Mouse (Mus musculus): Measurements from ENCODE around the gene Mettl9. TPM values are rescaled to one million over a fixed set of nuclear protein-coding genes. Genes with fewer than 3 reads are reported as not detected.

Gene Mettl9
- polyA plus RNA-seq, 1 experiment from 2014 or later = 116 TPM

DNA sequence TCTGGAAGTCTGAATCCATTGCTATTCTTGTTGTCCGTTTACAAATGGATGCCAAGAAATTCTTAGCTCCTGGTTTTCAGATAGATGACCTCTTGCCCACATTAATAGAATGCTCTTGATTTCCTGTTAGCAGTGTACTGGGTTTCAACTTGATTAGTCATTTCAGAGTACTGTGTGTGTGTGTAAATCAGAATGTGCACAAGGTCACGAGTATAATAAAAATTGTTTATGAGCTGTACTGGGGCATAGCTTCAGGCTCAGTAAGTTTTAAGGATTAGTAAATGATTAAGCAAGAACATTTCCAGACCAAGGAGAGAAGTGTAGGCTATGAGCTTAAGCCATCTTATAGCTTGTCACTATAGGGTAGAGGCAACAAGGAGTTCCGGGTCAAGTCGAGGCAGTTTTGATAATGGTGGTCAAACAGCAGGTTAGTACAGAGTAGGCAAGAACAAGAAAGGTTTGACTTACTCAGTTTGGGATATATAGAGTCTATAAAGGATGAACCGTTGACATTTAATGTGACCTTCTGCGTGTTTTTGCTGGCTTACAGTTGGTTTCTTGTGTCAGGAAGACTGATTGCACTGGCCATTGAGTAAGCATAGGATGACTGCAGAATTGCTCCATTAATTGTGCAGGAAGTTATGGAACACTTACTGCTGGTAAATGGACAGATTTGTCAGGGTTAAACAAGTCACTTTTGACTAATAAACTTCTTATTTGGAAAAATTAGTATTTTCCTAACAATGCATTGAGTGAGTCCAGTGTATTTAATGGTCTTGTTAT lies 11.6 kb downstream of the Mettl9 start:
- Histone ChIP-seq H3K4me2 (no peak overlapping the region), H3K27me3 (replicated peaks) (no peaks in the 10 kb centered on the region), H3K27ac (ENCODE audit: poor library complexity, severe bottlenecking) (no peak overlapping the region), H3K9ac (no peak overlapping the region), H3K9me3 (replicated peaks) (no peaks in the 10 kb centered on the region), H3K4me3 (no peak overlapping the region), H3K4me1 (replicated peaks) (peaks cover 15% of the 10 kb centered on the region), H3K36me3 (peaks cover 14% of the 10 kb centered on the region)
- WGBS = 91% methylated on average over 6 of the region's 6 CpGs
- ATAC-seq (ENCODE audit: insufficient number of reproducible peaks, low FRiP score) = no peak

DNA sequence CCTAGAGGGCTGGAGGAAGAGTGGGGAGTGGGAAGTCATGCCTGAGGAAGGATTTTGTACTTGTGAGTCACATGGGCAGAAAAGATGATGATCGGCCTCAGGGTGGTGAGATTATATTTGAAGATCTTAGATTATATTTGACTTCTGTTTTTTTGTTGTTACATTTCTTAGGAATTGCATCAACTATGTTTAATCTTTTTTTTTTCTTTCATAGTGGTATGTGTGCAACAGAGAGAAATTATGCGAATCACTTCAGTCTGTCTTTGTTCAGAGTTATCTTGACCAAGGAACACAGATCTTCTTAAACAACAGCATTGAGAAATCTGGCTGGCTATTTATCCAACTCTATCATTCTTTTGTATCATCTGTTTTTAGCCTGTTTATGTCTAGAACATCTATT lies 13.4 kb downstream of the Mettl9 start:
- Histone ChIP-seq H3K4me3 (no peak overlapping the region), H3K36me3 (peaks cover 24% of the 10 kb centered on the region), H3K9ac (no peak overlapping the region), H3K9me3 (replicated peaks) (no peaks in the 10 kb centered on the region), H3K4me2 (no peak overlapping the region), H3K27ac (ENCODE audit: poor library complexity, severe bottlenecking) (no peak overlapping the region), H3K27me3 (replicated peaks) (no peaks in the 10 kb centered on the region), H3K4me1 (replicated peaks) (peaks cover 13% of the 10 kb centered on the region)
- WGBS = 82% methylated on average over 2 of the region's 2 CpGs
- no peak for ATAC-seq (ENCODE audit: insufficient number of reproducible peaks, low FRiP score)

DNA sequence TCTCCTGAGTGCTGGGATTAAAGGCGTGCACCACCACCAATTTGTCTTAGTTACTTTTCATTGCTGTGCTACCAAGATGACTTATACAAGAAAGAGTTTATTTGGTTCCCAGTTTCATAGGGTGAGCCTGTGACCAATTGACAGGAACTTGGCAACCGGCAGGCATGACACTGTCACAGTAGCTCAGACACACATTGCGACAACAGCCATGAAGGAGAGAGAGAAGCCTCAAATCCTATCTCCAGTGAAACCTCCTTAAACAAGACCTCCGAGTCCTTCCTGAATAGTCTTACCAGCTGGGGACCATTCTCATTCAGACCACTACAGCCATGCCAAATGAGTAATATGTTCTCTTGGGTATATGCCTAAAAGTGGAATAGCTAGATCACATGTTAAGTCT lies 18.8 kb downstream of the Mettl9 start:
- H3K36me3 ChIP-seq = peaks cover 62% of the 10 kb centered on the region

DNA sequence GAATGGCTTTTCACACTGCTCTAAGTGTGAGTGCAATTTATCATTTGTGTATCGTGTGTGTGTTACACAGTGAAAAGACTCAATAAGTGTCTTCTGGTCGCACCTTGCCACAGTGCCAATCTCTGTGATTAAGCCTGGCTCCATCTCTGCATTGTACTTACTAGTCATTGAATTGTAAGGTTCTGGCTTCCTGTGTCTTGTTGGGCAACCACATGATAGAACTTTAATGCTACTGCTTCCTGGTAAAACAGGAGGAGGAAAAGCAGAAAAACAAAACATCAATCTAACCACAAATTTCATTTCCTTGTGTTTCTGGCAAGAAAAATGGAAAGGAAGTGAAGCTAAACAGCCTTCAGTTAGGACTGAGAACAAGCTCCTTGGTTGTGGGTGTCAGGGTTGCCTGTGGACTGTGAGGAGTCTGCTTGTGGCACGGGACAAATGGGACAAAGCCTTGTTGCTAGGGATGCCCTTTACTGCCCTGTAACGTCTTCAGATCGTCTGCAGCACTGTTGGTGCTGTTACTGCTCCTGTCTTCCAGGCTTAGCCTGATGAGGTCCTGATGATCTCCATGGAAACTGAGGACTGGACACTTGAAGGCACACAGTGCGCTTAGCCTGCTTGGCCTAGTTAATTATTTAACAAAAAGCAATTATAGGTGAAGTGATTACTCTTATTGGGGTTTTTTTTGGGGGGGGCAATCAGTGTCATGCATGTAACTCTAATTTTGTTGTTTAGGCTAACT lies 25.4 kb downstream of the Mettl9 start:
- no peak overlapping the region for H3K4me2 ChIP-seq
- no peaks in the 10 kb centered on the region for H3K27me3 ChIP-seq (replicated peaks)
- no peaks in the 10 kb centered on the region for H3K4me1 ChIP-seq (replicated peaks)
- H3K9me3 ChIP-seq (replicated peaks) = no peaks in the 10 kb centered on the region
- 82% methylated on average over 6 of the region's 6 CpGs for WGBS
- H3K27ac ChIP-seq (ENCODE audit: poor library complexity, severe bottlenecking) = no peak overlapping the region
- peaks cover 44% of the 10 kb centered on the region for H3K36me3 ChIP-seq
- ATAC-seq (ENCODE audit: insufficient number of reproducible peaks, low FRiP score) = no peak
- no peak overlapping the region for H3K9ac ChIP-seq
- no peak overlapping the region for H3K4me3 ChIP-seq

More for the DNA sequence above, 18.8 kb downstream of the Mettl9 start:
- H3K4me1 ChIP-seq (replicated peaks) = no peaks in the 10 kb centered on the region
- H3K4me3 ChIP-seq = no peak overlapping the region
- no peaks in the 10 kb centered on the region for H3K9me3 ChIP-seq (replicated peaks)
- WGBS = 89% methylated on average over 4 of the region's 4 CpGs
- ATAC-seq (ENCODE audit: insufficient number of reproducible peaks, low FRiP score) = no peak
- no peaks in the 10 kb centered on the region for H3K27me3 ChIP-seq (replicated peaks)
- no peak overlapping the region for H3K4me2 ChIP-seq
- no peak overlapping the region for H3K9ac ChIP-seq
- no peak overlapping the region for H3K27ac ChIP-seq (ENCODE audit: poor library complexity, severe bottlenecking)

DNA sequence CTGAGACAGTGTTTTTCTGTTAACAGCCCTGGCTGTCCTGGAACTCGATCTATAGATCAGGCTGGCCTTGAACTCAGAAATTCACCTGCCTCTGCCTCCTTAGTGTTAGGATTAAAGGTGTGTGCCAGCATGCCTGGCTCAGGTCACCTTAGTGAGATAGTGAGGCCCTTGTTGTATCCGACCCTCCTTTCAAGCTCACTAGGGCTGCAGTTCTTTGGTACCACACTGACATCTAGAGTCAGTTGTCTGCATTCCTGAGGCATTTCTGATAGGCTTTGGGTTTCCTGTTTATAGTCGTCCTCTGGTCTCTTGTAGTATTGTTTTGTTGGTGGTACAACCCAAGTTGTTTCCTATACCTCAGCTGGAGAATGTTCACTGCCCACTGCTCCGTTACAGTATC lies 30.1 kb downstream of the Mettl9 start:
- Histone ChIP-seq H3K9ac (no peak overlapping the region), H3K27me3 (replicated peaks) (no peaks in the 10 kb centered on the region), H3K27ac (ENCODE audit: poor library complexity, severe bottlenecking) (no peak overlapping the region), H3K36me3 (peaks cover 13% of the 10 kb centered on the region), H3K4me3 (no peak overlapping the region), H3K9me3 (replicated peaks) (no peaks in the 10 kb centered on the region), H3K4me2 (no peak overlapping the region), H3K4me1 (replicated peaks) (no peaks in the 10 kb centered on the region)
- WGBS = 54% methylated on average over 4 of the region's 4 CpGs
- no peak for ATAC-seq (ENCODE audit: insufficient number of reproducible peaks, low FRiP score)

DNA sequence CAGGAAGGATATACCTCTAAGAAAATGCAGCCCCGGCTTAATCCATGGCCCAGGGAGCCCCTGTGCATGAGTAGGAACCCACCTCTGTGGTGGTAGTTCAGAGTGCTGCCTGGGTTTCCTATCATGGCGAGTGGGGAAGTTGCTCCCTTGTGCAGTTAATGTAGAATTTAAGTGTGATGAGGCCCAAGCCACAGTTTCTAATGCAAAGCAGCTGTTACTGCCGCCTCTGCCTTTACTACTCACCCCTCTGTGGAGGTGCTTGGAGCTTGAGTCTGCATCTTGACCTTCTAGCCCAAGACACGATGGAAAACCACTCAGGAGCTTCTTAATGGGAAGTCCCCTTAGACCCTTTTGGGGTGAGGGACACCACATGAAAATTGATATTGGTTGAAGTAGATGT lies 37.0 kb downstream of the Mettl9 start:
- Histone ChIP-seq H3K9me3 (replicated peaks) (no peaks in the 10 kb centered on the region), H3K27ac (ENCODE audit: poor library complexity, severe bottlenecking) (no peak overlapping the region), H3K4me1 (replicated peaks) (peaks cover 24% of the 10 kb centered on the region), H3K36me3 (peaks cover 27% of the 10 kb centered on the region), H3K4me2 (no peak overlapping the region), H3K27me3 (replicated peaks) (no peaks in the 10 kb centered on the region), H3K4me3 (no peak overlapping the region), H3K9ac (no peak overlapping the region)
- WGBS = 87% methylated on average over 4 of the region's 4 CpGs
- ATAC-seq (ENCODE audit: insufficient number of reproducible peaks, low FRiP score) = no peak

DNA sequence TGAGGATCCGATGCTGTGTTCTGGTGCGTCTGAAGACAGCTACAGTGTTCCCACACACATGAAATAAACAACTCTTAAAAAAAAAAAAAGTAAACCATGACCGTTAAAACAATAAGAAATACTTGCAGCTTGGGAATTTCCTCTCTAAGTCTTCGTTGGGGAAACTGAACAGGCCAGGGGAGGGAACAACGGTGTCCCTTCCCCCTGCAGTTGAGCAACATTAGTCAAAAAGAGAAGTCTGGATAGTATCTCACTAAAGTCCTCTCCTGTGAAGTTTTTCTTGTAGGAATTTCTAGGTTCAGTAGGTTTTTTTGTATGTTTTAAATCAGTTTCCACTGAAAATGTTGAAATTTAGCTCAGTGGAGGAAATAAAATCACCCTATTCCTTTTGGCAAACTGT lies 38.3 kb downstream of the Mettl9 start:
- H3K36me3 ChIP-seq = peaks cover 32% of the 10 kb centered on the region
- H3K4me2 ChIP-seq = no peak overlapping the region
- H3K4me3 ChIP-seq = no peak overlapping the region

DNA sequence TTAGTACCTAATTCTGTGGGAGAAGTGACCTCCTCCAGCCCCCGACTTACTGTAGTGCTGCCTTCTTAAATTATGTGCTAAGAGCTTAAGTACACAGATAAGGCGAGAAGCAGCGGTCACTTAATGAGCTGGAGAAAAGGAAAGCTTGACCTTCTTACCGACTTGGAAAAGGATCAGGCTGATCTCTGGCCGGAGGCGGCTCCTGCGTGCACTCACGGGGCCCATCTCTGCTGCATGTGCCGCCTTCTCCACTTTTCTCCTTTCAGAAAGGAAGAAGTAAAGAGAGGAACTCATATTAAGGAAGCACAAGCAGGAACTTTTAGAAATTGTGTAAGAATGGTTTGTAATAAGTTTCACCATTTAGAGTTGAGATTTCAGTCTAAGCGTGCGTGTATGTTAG lies 40.0 kb downstream of the Mettl9 start, which contains the start of gene Igsf6:
TSS of gene Igsf6 (minus strand) at position 292 of the 400 bp plus-strand sequence.
- WGBS = 51% methylated on average over 11 of the region's 11 CpGs
- Histone ChIP-seq H3K4me2 (no peak within 1 kb of the TSS), H3K36me3 (peaks cover 43% of the 10 kb centered on the region), H3K9me3 (replicated peaks) (no peaks in the 10 kb centered on the region), H3K27ac (ENCODE audit: poor library complexity, severe bottlenecking) (peak within 1 kb of the TSS; percentile 45), H3K27me3 (replicated peaks) (no peaks in the 10 kb centered on the region; the same call in 1 of the 2 replicates), H3K4me1 (replicated peaks) (peaks cover 24% of the 10 kb centered on the region), H3K9ac (0 out of 2 replicates have a peak within 1 kb of the TSS, but pooled peaks have one; percentile 9), H3K4me3 (no peak within 1 kb of the TSS)
- no peak for ATAC-seq (ENCODE audit: insufficient number of reproducible peaks, low FRiP score)

More for the DNA sequence above, 38.3 kb downstream of the Mettl9 start:
- no peak for ATAC-seq (ENCODE audit: insufficient number of reproducible peaks, low FRiP score)
- Histone ChIP-seq H3K4me1 (replicated peaks) (peaks cover 24% of the 10 kb centered on the region), H3K9ac (no peak overlapping the region), H3K27me3 (replicated peaks) (no peaks in the 10 kb centered on the region; the same call in 1 of the 2 replicates), H3K27ac (ENCODE audit: poor library complexity, severe bottlenecking) (no peak overlapping the region), H3K9me3 (replicated peaks) (no peaks in the 10 kb centered on the region)
- WGBS = 80% methylated on average over 5 of the region's 5 CpGs

DNA sequence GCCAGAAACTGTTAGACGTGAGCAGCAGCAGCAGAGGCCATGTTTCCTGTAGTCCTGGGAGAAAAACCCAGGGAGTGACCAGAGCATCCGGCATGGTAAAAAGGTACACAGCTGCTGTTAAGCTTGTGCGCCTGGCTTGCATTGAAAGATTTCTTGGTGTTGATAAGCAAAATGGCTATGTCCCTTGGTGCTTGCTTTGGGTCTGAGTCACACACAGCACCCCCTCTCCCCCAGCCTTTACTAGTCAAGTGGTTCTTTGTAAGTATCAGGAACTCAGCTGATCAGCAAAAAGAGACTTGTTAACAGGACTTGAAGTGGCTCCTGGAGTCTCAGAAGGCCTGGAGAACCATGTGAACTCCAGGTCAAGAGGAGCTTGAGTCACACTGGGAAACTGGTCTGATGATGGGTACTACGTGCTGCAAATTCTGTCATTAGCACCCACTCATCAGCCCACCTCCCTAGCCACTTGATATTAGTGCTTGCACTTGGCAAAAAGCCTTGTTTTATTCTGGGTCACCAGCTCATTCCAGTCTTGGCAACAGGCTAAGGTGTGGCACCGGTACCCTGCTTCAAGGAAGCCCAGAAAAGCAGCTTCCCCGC lies 40.7 kb downstream of the Mettl9 start:
- Histone ChIP-seq H3K4me2 (no peak overlapping the region), H3K4me3 (no peak overlapping the region), H3K36me3 (peaks cover 43% of the 10 kb centered on the region), H3K27me3 (replicated peaks) (no peaks in the 10 kb centered on the region; the same call in 1 of the 2 replicates), H3K27ac (ENCODE audit: poor library complexity, severe bottlenecking) (peak overlapping the region; percentile 45), H3K4me1 (replicated peaks) (peaks cover 24% of the 10 kb centered on the region), H3K9me3 (replicated peaks) (no peaks in the 10 kb centered on the region), H3K9ac (0 out of 2 replicates have a peak overlapping the region, but pooled peaks have one; percentile 9)
- ATAC-seq (ENCODE audit: insufficient number of reproducible peaks, low FRiP score) = 0 out of 2 replicates have a peak, but pooled peaks have one; percentile 9
- 43% methylated on average over 6 of the region's 6 CpGs for WGBS

DNA sequence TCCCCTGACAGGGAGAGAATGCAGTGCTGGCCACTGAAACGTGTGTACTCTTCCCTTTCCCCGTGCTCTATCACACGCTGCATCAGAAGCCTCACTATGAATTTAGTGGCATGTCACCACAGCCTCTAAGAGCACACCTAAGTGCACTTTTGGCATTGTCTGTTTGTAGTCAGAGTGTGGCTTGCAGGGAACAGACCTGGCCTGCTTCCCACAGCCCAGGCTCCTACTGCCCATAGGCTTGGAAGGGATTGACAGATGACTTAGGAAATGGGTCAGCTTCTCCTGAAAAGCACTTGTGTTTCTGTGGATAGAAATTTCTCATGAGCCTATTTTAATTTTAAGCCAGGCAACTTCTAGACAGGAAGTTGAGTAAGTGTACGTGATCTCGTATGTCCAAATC lies 41.2 kb downstream of the Mettl9 start:
- no peaks in the 10 kb centered on the region; the same call in 1 of the 2 replicates for H3K27me3 ChIP-seq (replicated peaks)
- H3K27ac ChIP-seq (ENCODE audit: poor library complexity, severe bottlenecking) = peak overlapping the region; percentile 45
- ATAC-seq (ENCODE audit: insufficient number of reproducible peaks, low FRiP score) = no peak
- WGBS = 68% methylated on average over 5 of the region's 5 CpGs
- peaks cover 45% of the 10 kb centered on the region for H3K36me3 ChIP-seq
- peaks cover 24% of the 10 kb centered on the region for H3K4me1 ChIP-seq (replicated peaks)
- no peak overlapping the region for H3K9ac ChIP-seq
- peaks cover 2% of the 10 kb centered on the region; the same call in 1 of the 2 replicates for H3K9me3 ChIP-seq (replicated peaks)
- H3K4me2 ChIP-seq = no peak overlapping the region
- no peak overlapping the region for H3K4me3 ChIP-seq

DNA sequence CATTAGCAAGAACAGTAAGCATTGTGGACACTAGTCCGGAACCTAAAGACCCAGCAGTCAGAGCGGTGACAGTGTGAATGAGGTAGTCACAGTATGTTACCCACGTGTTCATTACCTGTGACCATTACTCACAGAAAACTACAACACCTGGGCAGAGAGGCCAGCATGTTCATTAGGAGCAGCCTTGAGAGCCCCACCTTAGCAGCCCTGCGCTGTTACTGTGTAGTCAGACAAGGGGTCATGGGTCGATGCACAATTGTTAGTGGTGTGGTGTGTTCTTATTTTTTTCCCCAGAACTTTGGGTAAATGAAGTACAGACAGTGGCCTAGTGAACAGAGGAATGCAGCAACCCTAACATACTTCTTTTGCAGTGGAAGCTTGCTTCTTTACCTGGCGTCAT lies 43.1 kb downstream of the Mettl9 start:
- Histone ChIP-seq H3K4me1 (replicated peaks) (peaks cover 24% of the 10 kb centered on the region), H3K9me3 (replicated peaks) (peaks cover 4% of the 10 kb centered on the region; the same call in 1 of the 2 replicates), H3K27ac (ENCODE audit: poor library complexity, severe bottlenecking) (no peak overlapping the region), H3K4me3 (no peak overlapping the region), H3K27me3 (replicated peaks) (no peaks in the 10 kb centered on the region; the same call in 1 of the 2 replicates), H3K9ac (no peak overlapping the region), H3K36me3 (peaks cover 31% of the 10 kb centered on the region), H3K4me2 (no peak overlapping the region)
- no peak for ATAC-seq (ENCODE audit: insufficient number of reproducible peaks, low FRiP score)
- WGBS = 90% methylated on average over 6 of the region's 6 CpGs
